Mouse (Mus musculus): ENCODE measurements around the gene Tshz2.

Tshz2 gene

GRCm38 (mm10) chr2:170109528-170109927 lies 476.7 kb downstream of the Tshz2 start:
- DNase-seq (ENCODE audit: low spot score), result no peak

GRCm38 (mm10) chr2:170110306-170110705 lies 477.5 kb downstream of the Tshz2 start:
- DNase-seq (ENCODE audit: low spot score), result no peak

DNA sequence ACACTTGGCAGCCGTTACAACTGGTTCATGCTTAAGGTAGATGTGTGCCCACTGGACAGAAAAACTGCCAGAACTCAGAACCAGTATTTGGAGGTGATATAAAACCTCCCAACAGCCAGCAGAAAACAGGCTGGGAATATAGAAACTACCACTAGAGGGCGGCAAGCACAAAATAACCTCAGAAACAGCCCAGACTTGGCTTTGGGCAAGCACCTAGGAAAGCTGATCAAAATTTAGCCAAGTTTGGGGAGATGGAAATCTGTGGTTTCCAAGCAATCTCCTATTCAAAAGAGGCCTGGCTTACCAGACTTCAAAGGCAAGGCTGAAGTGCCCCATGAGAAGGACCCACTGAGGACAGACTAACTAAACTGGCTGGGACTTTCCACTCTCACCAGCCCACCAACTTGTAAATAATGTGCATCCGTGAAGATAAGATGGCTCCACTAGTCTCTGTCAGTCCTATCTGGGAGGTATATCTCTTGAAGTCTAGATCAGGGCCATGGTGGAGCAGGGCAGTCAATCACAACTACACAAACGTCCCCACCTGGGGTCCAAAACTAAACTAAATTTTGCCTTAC lies 484.0 kb downstream of the Tshz2 start:
- peak; percentile 30 for DNase-seq (ENCODE audit: low spot score)

- no peak for DNase-seq (ENCODE audit: low spot score)
Observed at GRCm38 (mm10) chr2:170120139-170121027, 487.6 kb downstream of the Tshz2 start.
